13 mouse cellular contexts compared by ENCODE assay signal in genomic region chr6:65049100-65049499, GRCm38 (mm10). TPM values are rescaled to one million over a fixed set of nuclear protein-coding genes. Genes with fewer than 3 reads are reported as not detected.
A peak's percentile ranks its signal among the peaks of the same experiment; 100 is the strongest.
DNase-seq lines count a peak whose midpoint lies in the region; ATAC-seq and TF ChIP-seq lines count a peak whose summit lies in the region.
"Had no signal": no experiment of that assay in that cellular context is flagged by ENCODE, and none has a peak within 500 bp of the region (broad histone marks: within the 10 kb centered on the region; RNA-seq: fewer than 3 reads in every experiment).

No protein-coding gene starts in this region.

- no peaks in the 10 kb centered on the region for H3K27me3 ChIP-seq in heart, postnatal 0 days (ENCODE audit: control insufficient read depth, insufficient read depth, low read length)
- H3K27me3 ChIP-seq: kidney, embryonic 15.5 days had no signal

- WGBS in heart, postnatal 0 days, result 94% methylated on average over 4 of the region's 4 CpGs

- H3K9ac ChIP-seq in heart, postnatal 0 days (replicated peaks; ENCODE audit: low read depth, low read length), result no peak overlapping the region
- H3K9ac ChIP-seq: kidney, embryonic 15.5 days had no signal

- TF ChIP-seq EP300 in heart, postnatal 0 days (IDR thresholded peaks at IDR 0.05; ENCODE audit: low read depth), result no peak

- H3K27ac ChIP-seq in heart, postnatal 0 days (ENCODE audit: low read depth), result no peak overlapping the region
- H3K27ac ChIP-seq: hindbrain, embryonic 10.5 days; kidney, embryonic 15.5 days; macrophage had no signal

- peak; percentile 18; the same call in 1 of the 2 replicates for TF ChIP-seq CTCF in heart, postnatal 0 days (IDR thresholded peaks at IDR 0.05; ENCODE audit: low read depth)

- no peak overlapping the region for H3K4me2 ChIP-seq in heart, postnatal 0 days (ENCODE audit: low read depth, low read length)
- H3K4me2 ChIP-seq: kidney, embryonic 15.5 days had no signal

- no peak for ATAC-seq in heart, postnatal 0 days (ENCODE audit: insufficient read depth, low read depth)
- peak; percentile 54 for ATAC-seq in activated CD4-positive, CD25-positive, alpha-beta regulatory T cell, adult 4 months

- intact Hi-C loops in heart, postnatal 10 days (cut with DNase I), result no loop called here

- H3K4me3 ChIP-seq in heart, postnatal 0 days (ENCODE audit: low read depth, low read length), result no peak overlapping the region
- H3K4me3 ChIP-seq: hindbrain, embryonic 10.5 days; kidney, embryonic 15.5 days had no signal

- DNase-seq in heart, postnatal 0 days (ENCODE audit: low spot score), result no peak
- DNase-seq in heart, postnatal 10 days, result no peak
- DNase-seq in thymus, postnatal 14 days, result peak; percentile 11
- no peak for DNase-seq in thymus, postnatal 10 days (ENCODE audit: low spot score in 2 of 2)
- no peak for DNase-seq in Muller cell, postnatal 12 days (ENCODE audit: inconsistent ontology term)
- DNase-seq in kidney, postnatal 4 days, result no peak
- no peak for DNase-seq in layer of hippocampus, postnatal 14 days (ENCODE audit: low spot score in 2 of 2)
- DNase-seq: adrenal gland, adult 2 months; cerebellum, postnatal 36 days had no signal

- H3K4me1 ChIP-seq in heart, postnatal 0 days (ENCODE audit: control insufficient read depth, insufficient read depth), result no peaks in the 10 kb centered on the region
- H3K4me1 ChIP-seq: hindbrain, embryonic 10.5 days; kidney, embryonic 15.5 days had no signal

- peaks cover 53% of the 10 kb centered on the region for H3K36me3 ChIP-seq in heart, postnatal 0 days (replicated peaks; ENCODE audit: control insufficient read depth, insufficient read depth, low read length)

- no peaks in the 10 kb centered on the region for H3K9me3 ChIP-seq in heart, postnatal 0 days (replicated peaks; ENCODE audit: control insufficient read depth, low read length)
- H3K9me3 ChIP-seq: kidney, embryonic 15.5 days had no signal

RNA-seq across cellular contexts. Expression of gene Smarcad1, which starts 6.7 kb away (rescaled TPM):
- total RNA-seq in heart, postnatal 0 days (2014; rRNA removed; ENCODE audit: low replicate concordance), result 19.3 and 25.0 TPM in 2 replicates
- 31.9 and 34.4 TPM in 2 replicates for polyA plus RNA-seq in heart, postnatal 0 days (2015; fragmentation: Nextera tagmentation; extraction: Ambion mirVana)
- 10 to 100 TPM; 27.9 to 34.9 TPM for total RNA-seq in heart, postnatal 10 days (2021)
- 10 to 100 TPM; 28.3 to 33.0 TPM for polyA plus RNA-seq in activated CD4-positive, CD25-positive, alpha-beta regulatory T cell, adult 4 months (2017; shearing (Covaris generic))
- total RNA-seq in layer of hippocampus, postnatal 14 days (2021), result 10 to 100 TPM; 47.1 to 48.3 TPM
